Mouse (Mus musculus): ENCODE data around the gene Vmn1r52.
"Not testable (repeated sequence)": the region's sequence is repeated elsewhere in the genome, so short reads cannot be mapped to it uniquely, and the experiment has no call there.

The Vmn1r52 gene

DNA sequence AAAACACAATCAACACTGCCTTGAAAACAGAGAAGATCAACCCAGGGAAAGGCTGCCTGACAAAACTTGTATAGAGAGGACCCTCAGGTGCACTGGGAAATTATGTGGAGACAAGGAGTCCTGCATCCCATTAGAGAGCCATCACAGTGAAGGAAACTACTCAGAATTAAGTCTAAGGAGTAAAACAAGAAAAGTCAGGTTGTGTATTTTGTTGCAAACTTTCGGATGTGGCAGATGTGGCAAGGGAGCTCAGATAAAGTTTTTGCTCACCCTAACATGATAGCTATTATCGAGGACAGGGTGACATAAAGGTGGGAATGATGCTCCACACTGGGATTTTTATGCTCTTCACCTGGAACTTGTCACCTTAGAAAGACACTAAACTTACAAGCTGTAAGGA, at the start of gene Vmn1r52:
Gene Vmn1r52 (plus strand): TSS at position 301 of the 400 bp plus-strand sequence.
- DNase-seq: no peak

- no peak for DNase-seq
Observed at GRCm38 (mm10) chr6:90160139-90160538, 14.5 kb upstream of the Vmn1r52 start.

DNA sequence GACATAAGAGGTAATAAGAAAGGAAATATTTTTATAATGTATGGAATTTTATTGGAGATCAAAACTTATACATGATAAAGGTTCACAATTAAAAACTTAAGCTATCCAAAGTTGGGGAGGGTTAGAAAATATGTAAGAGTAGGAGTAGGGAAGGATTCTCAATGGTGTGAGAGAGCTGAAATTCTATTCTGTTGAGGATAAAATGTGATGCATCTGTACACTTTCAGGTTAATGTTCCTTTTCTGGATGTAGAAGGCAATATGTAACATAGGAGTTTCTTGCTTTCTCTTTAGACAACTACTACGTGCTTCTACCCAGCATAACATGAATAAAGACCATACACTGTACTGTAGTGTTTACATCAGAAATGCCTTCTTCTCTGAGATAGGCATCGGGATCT, 27.9 kb downstream of the Vmn1r52 start, which contains the start of gene V1ra8:
Gene V1ra8 (plus strand): TSS at position 301 of the 400 bp plus-strand sequence.
- not testable (repeated sequence) for DNase-seq

GRCm38 (mm10) chr6:90224338-90224737, 49.7 kb downstream of the Vmn1r52 start, which contains the start of gene Vmn1r53:
Gene Vmn1r53, minus strand, starts transcription at chr6:90224438.
- DNase-seq: no peak

Data from thymus, adult 18-20 months (tissue).